Mouse (Mus musculus): ENCODE data around the gene Lmntd1. TPM values are rescaled to one million over a fixed set of nuclear protein-coding genes. Genes with fewer than 3 reads are reported as not detected.

The Lmntd1 gene
- polyA plus RNA-seq, 1 experiment from 2014 or later: 3.0 TPM

GRCm38 (mm10) chr6:145477367-145477905 lies 136.7 kb downstream of the Lmntd1 start:
- Histone ChIP-seq H3K27ac (peak overlapping the region; percentile 36; the same call in 1 of the 2 replicates), H3K27me3 (ENCODE audit: insufficient read depth, low read length) (no peaks in the 10 kb centered on the region), H3K9me3 (replicated peaks; ENCODE audit: low read length) (no peaks in the 10 kb centered on the region), H3K4me1 (replicated peaks; ENCODE audit: insufficient read depth, low read length) (peaks cover 18% of the 10 kb centered on the region), H3K4me2 (ENCODE audit: low read length) (no peak overlapping the region), H3K9ac (ENCODE audit: low read depth, low read length) (no peak overlapping the region), H3K36me3 (ENCODE audit: insufficient read depth, low read length) (no peaks in the 10 kb centered on the region), H3K4me3 (replicated peaks; ENCODE audit: low read depth, low read length) (no peak overlapping the region)
- TF ChIP-seq CTCF (IDR thresholded peaks at IDR 0.05; ENCODE audit: low read depth): no peak
- 27% methylated on average over 10 of the region's 10 CpGs for WGBS
- ATAC-seq (replicated peaks; ENCODE audit: low FRiP score, low read depth) (peak; percentile 67), DNase-seq (ENCODE audit: low spot score) (peak; percentile 42)

- 88% methylated on average over 11 of the region's 11 CpGs for WGBS
- H3K36me3 ChIP-seq (ENCODE audit: insufficient read depth, low read length): no peaks in the 10 kb centered on the region
- no peak overlapping the region for H3K4me2 ChIP-seq (ENCODE audit: low read length)
- no peak for DNase-seq (ENCODE audit: low spot score)
- TF ChIP-seq CTCF (IDR thresholded peaks at IDR 0.05; ENCODE audit: low read depth): no peak
- no peaks in the 10 kb centered on the region for H3K27me3 ChIP-seq (ENCODE audit: insufficient read depth, low read length)
- no peaks in the 10 kb centered on the region for H3K4me1 ChIP-seq (replicated peaks; ENCODE audit: insufficient read depth, low read length)
- H3K9ac ChIP-seq (ENCODE audit: low read depth, low read length): no peak overlapping the region
- no peaks in the 10 kb centered on the region for H3K9me3 ChIP-seq (replicated peaks; ENCODE audit: low read length)
- no peak for ATAC-seq (replicated peaks; ENCODE audit: low FRiP score, low read depth)
- H3K27ac ChIP-seq: no peak overlapping the region
- no peak overlapping the region for H3K4me3 ChIP-seq (replicated peaks; ENCODE audit: low read depth, low read length)
These were observed 142.4 kb downstream of the Lmntd1 start for GRCm38 (mm10) chr6:145471638-145472247.

GRCm38 (mm10) chr6:145469260-145469943 lies 144.7 kb downstream of the Lmntd1 start:
- ATAC-seq (replicated peaks; ENCODE audit: low FRiP score, low read depth) (no peak), DNase-seq (ENCODE audit: low spot score) (no peak)
- H3K4me1 ChIP-seq (replicated peaks; ENCODE audit: insufficient read depth, low read length): no peaks in the 10 kb centered on the region
- H3K4me2 ChIP-seq (ENCODE audit: low read length): no peak overlapping the region
- no peaks in the 10 kb centered on the region for H3K9me3 ChIP-seq (replicated peaks; ENCODE audit: low read length)
- no peak overlapping the region for H3K9ac ChIP-seq (ENCODE audit: low read depth, low read length)
- no peak overlapping the region for H3K4me3 ChIP-seq (replicated peaks; ENCODE audit: low read depth, low read length)
- H3K27me3 ChIP-seq (ENCODE audit: insufficient read depth, low read length): no peaks in the 10 kb centered on the region
- no peaks in the 10 kb centered on the region for H3K36me3 ChIP-seq (ENCODE audit: insufficient read depth, low read length)
- no peak for TF ChIP-seq CTCF (IDR thresholded peaks at IDR 0.05; ENCODE audit: low read depth)
- no peak overlapping the region for H3K27ac ChIP-seq
- 51% methylated on average over 8 of the region's 8 CpGs for WGBS

- Histone ChIP-seq H3K27me3 (ENCODE audit: insufficient read depth, low read length) (no peaks in the 10 kb centered on the region), H3K4me1 (replicated peaks; ENCODE audit: insufficient read depth, low read length) (0 out of 2 replicates have a peak, but pooled peaks cover 4% of the 10 kb centered on the region), H3K9me3 (replicated peaks; ENCODE audit: low read length) (no peaks in the 10 kb centered on the region), H3K27ac (no peak overlapping the region), H3K4me3 (replicated peaks; ENCODE audit: low read depth, low read length) (no peak overlapping the region), H3K9ac (ENCODE audit: low read depth, low read length) (no peak overlapping the region), H3K36me3 (ENCODE audit: insufficient read depth, low read length) (no peaks in the 10 kb centered on the region), H3K4me2 (ENCODE audit: low read length) (no peak overlapping the region)
- TF ChIP-seq CTCF (IDR thresholded peaks at IDR 0.05; ENCODE audit: low read depth): peak; percentile 36; the same call in 1 of the 2 replicates
- DNase-seq (ENCODE audit: low spot score) (no peak), ATAC-seq (replicated peaks; ENCODE audit: low FRiP score, low read depth) (no peak)
- WGBS: 85% methylated on average over 4 of the region's 4 CpGs
These were observed 150.1 kb downstream of the Lmntd1 start for GRCm38 (mm10) chr6:145464027-145464426.

- ATAC-seq (replicated peaks; ENCODE audit: low FRiP score, low read depth): no peak
- Histone ChIP-seq H3K27me3 (ENCODE audit: insufficient read depth, low read length) (no peaks in the 10 kb centered on the region), H3K4me2 (ENCODE audit: low read length) (no peak overlapping the region), H3K9me3 (replicated peaks; ENCODE audit: low read length) (no peaks in the 10 kb centered on the region), H3K4me1 (replicated peaks; ENCODE audit: insufficient read depth, low read length) (0 out of 2 replicates have a peak, but pooled peaks cover 4% of the 10 kb centered on the region), H3K36me3 (ENCODE audit: insufficient read depth, low read length) (no peaks in the 10 kb centered on the region), H3K9ac (ENCODE audit: low read depth, low read length) (no peak overlapping the region), H3K27ac (no peak overlapping the region), H3K4me3 (replicated peaks; ENCODE audit: low read depth, low read length) (no peak overlapping the region)
- TF ChIP-seq CTCF (IDR thresholded peaks at IDR 0.05; ENCODE audit: low read depth): peak; percentile 26; the same call in 1 of the 2 replicates
- DNase-seq (ENCODE audit: low spot score): no peak
- WGBS: 59% methylated on average over 12 of the region's 12 CpGs
These were observed 151.4 kb downstream of the Lmntd1 start for GRCm38 (mm10) chr6:145462677-145463245.

GRCm38 (mm10) chr6:145457066-145457465 lies 157.1 kb downstream of the Lmntd1 start:
- Histone ChIP-seq H3K36me3 (ENCODE audit: insufficient read depth, low read length) (no peaks in the 10 kb centered on the region), H3K4me1 (replicated peaks; ENCODE audit: insufficient read depth, low read length) (no peaks in the 10 kb centered on the region), H3K4me3 (replicated peaks; ENCODE audit: low read depth, low read length) (no peak overlapping the region), H3K27me3 (ENCODE audit: insufficient read depth, low read length) (no peaks in the 10 kb centered on the region), H3K27ac (no peak overlapping the region), H3K4me2 (ENCODE audit: low read length) (no peak overlapping the region), H3K9ac (ENCODE audit: low read depth, low read length) (no peak overlapping the region), H3K9me3 (replicated peaks; ENCODE audit: low read length) (no peaks in the 10 kb centered on the region)
- no peak for TF ChIP-seq CTCF (IDR thresholded peaks at IDR 0.05; ENCODE audit: low read depth)
- WGBS: 71% methylated on average over 15 of the region's 15 CpGs
- DNase-seq (ENCODE audit: low spot score) (peak; percentile 22), ATAC-seq (replicated peaks; ENCODE audit: low FRiP score, low read depth) (no peak)
